Comparison of ENCODE assay signal across 11 mouse cellular contexts in genomic region chr13:12283826-12284225, GRCm38 (mm10). TPM values are rescaled to one million over a fixed set of nuclear protein-coding genes. Genes with fewer than 3 reads are reported as not detected.
DNase-seq lines count a peak whose midpoint lies in the region; ATAC-seq and TF ChIP-seq lines count a peak whose summit lies in the region.
"Had no signal": no experiment of that assay in that cellular context is flagged by ENCODE, and none has a peak within 500 bp of the region (broad histone marks: within the 10 kb centered on the region; RNA-seq: fewer than 3 reads in every experiment).

No protein-coding gene starts in this region.

- H3K36me3 ChIP-seq in heart, postnatal 0 days (replicated peaks; ENCODE audit: control insufficient read depth, insufficient read depth, low read length), result peaks cover 78% of the 10 kb centered on the region
- no peaks in the 10 kb centered on the region for H3K36me3 ChIP-seq in liver, embryonic 12.5 days
- no peaks in the 10 kb centered on the region for H3K36me3 ChIP-seq in hindbrain, embryonic 13.5 days
- H3K36me3 ChIP-seq: hindbrain, embryonic 15.5 days had no signal

- no peak overlapping the region for H3K9ac ChIP-seq in heart, postnatal 0 days (replicated peaks; ENCODE audit: low read depth, low read length)
- H3K9ac ChIP-seq in liver, embryonic 12.5 days, result no peak overlapping the region
- no peak overlapping the region for H3K9ac ChIP-seq in hindbrain, embryonic 13.5 days
- H3K9ac ChIP-seq: hindbrain, embryonic 15.5 days had no signal

- peak overlapping the region; percentile 88 for H3K27ac ChIP-seq in gastrocnemius, adult 2 months
- peak overlapping the region; percentile 92 for H3K27ac ChIP-seq in heart, postnatal 0 days (ENCODE audit: low read depth)
- no peak overlapping the region for H3K27ac ChIP-seq in liver, embryonic 12.5 days
- H3K27ac ChIP-seq in hindbrain, embryonic 13.5 days, result no peak overlapping the region
- H3K27ac ChIP-seq: hindbrain, embryonic 15.5 days had no signal

- H3K4me1 ChIP-seq in heart, postnatal 0 days (ENCODE audit: control insufficient read depth, insufficient read depth), result peaks cover 3% of the 10 kb centered on the region; the same call in 1 of the 2 replicates
- no peaks in the 10 kb centered on the region for H3K4me1 ChIP-seq in liver, embryonic 12.5 days
- no peaks in the 10 kb centered on the region for H3K4me1 ChIP-seq in hindbrain, embryonic 13.5 days (replicated peaks)
- H3K4me1 ChIP-seq: hindbrain, embryonic 15.5 days had no signal

- no peaks in the 10 kb centered on the region for H3K9me3 ChIP-seq in heart, postnatal 0 days (replicated peaks; ENCODE audit: control insufficient read depth, low read length)
- H3K9me3 ChIP-seq in liver, embryonic 12.5 days (replicated peaks), result no peaks in the 10 kb centered on the region
- no peaks in the 10 kb centered on the region for H3K9me3 ChIP-seq in hindbrain, embryonic 13.5 days
- H3K9me3 ChIP-seq: hindbrain, embryonic 15.5 days had no signal

- peak; percentile 70 for DNase-seq in gastrocnemius, adult 2 months
- DNase-seq in gastrocnemius, postnatal 4 days (ENCODE audit: low spot score in 2 of 2), result no peak
- peak; percentile 6 for DNase-seq in Muller cell, postnatal 12 days (ENCODE audit: inconsistent ontology term)
- peak; percentile 72 for DNase-seq in gastrocnemius, postnatal 25 days
- peak; percentile 92 for DNase-seq in heart, postnatal 0 days (ENCODE audit: low spot score)
- DNase-seq: cerebellum, postnatal 25 days had no signal

- ATAC-seq in heart, postnatal 0 days (ENCODE audit: insufficient read depth, low read depth), result peak; percentile 92
- no peak for ATAC-seq in cerebellum, adult (ENCODE audit: insufficient number of reproducible peaks, low FRiP score, low TSS enrichment)
- no peak for ATAC-seq in liver, embryonic 12.5 days
- no peak for ATAC-seq in hindbrain, embryonic 13.5 days (ENCODE audit: low FRiP score)

- intact Hi-C loops in gastrocnemius, adult 2 months (cut with DNase I), result no loop called here

- H3K4me2 ChIP-seq in heart, postnatal 0 days (ENCODE audit: low read depth, low read length), result no peak overlapping the region
- no peak overlapping the region for H3K4me2 ChIP-seq in liver, embryonic 12.5 days
- no peak overlapping the region for H3K4me2 ChIP-seq in hindbrain, embryonic 13.5 days
- H3K4me2 ChIP-seq: hindbrain, embryonic 15.5 days had no signal

- H3K27me3 ChIP-seq in heart, postnatal 0 days (ENCODE audit: control insufficient read depth, insufficient read depth, low read length), result no peaks in the 10 kb centered on the region
- H3K27me3 ChIP-seq in liver, embryonic 12.5 days (replicated peaks), result no peaks in the 10 kb centered on the region
- no peaks in the 10 kb centered on the region for H3K27me3 ChIP-seq in hindbrain, embryonic 13.5 days
- H3K27me3 ChIP-seq: hindbrain, embryonic 15.5 days had no signal

- peak; percentile 47; the same call in 1 of the 2 replicates for TF ChIP-seq EP300 in heart, postnatal 0 days (IDR thresholded peaks at IDR 0.05; ENCODE audit: low read depth)

- no peak for TF ChIP-seq CTCF in gastrocnemius, adult 2 months (IDR thresholded peaks at IDR 0.05)
- no peak for TF ChIP-seq CTCF in heart, postnatal 0 days (IDR thresholded peaks at IDR 0.05; ENCODE audit: low read depth)

- H3K4me3 ChIP-seq in gastrocnemius, adult 2 months, result no peak overlapping the region
- H3K4me3 ChIP-seq in heart, postnatal 0 days (ENCODE audit: low read depth, low read length), result no peak overlapping the region
- H3K4me3 ChIP-seq in liver, embryonic 12.5 days, result no peak overlapping the region
- no peak overlapping the region for H3K4me3 ChIP-seq in hindbrain, embryonic 13.5 days
- H3K4me3 ChIP-seq: hindbrain, embryonic 15.5 days had no signal

- 32% methylated on average over 3 of the region's 3 CpGs for WGBS in heart, postnatal 0 days
- WGBS in liver, embryonic 12.5 days (ENCODE audit: insufficient replicate concordance), result 67% methylated on average over 3 of the region's 3 CpGs
- 89% methylated on average over 3 of the region's 3 CpGs for WGBS in hindbrain, embryonic 13.5 days

RNA-seq across cellular contexts. Expression of gene Mtr, which starts 25.9 kb away (rescaled TPM):
- 10 to 100 TPM; 15.6 to 18.0 TPM for total RNA-seq in gastrocnemius, adult 2 months (2021)
- total RNA-seq in gastrocnemius, postnatal 4 days (2021), result 10 to 100 TPM; 30.9 to 38.1 TPM
- total RNA-seq in gastrocnemius, postnatal 25 days (2021), result 10 to 100 TPM; 14.3 to 14.9 TPM
- 10.1 and 25.3 TPM in 2 replicates for total RNA-seq in heart, postnatal 0 days (2014; rRNA removed; ENCODE audit: low replicate concordance)
- polyA plus RNA-seq in heart, postnatal 0 days (2015; fragmentation: Nextera tagmentation; extraction: Ambion mirVana), result 9.1 and 9.8 TPM in 2 replicates
- 14.1 and 16.6 TPM in 2 replicates for polyA plus RNA-seq in liver, embryonic 12.5 days (2016; fragmentation: Nextera tagmentation; extraction: Ambion mirVana)
- 5.0 and 5.5 TPM in 2 replicates for polyA plus RNA-seq in hindbrain, embryonic 13.5 days (2015; fragmentation: Nextera tagmentation; extraction: Ambion mirVana)

RNA-seq across cellular contexts. Expression of gene Actn2, which starts 56.7 kb away (rescaled TPM):
- total RNA-seq in gastrocnemius, adult 2 months (2021), result 1,000 to 10,000 TPM in 1 of 2 experiments, 100 to 1,000 TPM in 1; 773 to 1,947 TPM
- total RNA-seq in gastrocnemius, postnatal 4 days (2021), result 1,000 to 10,000 TPM; 1,796 to 1,855 TPM
- total RNA-seq in gastrocnemius, postnatal 25 days (2021), result 1,000 to 10,000 TPM; 1,566 to 2,231 TPM
- total RNA-seq in heart, postnatal 0 days (2014; rRNA removed; ENCODE audit: low replicate concordance), result 1,276 and 1,578 TPM in 2 replicates
- polyA plus RNA-seq in heart, postnatal 0 days (2015; fragmentation: Nextera tagmentation; extraction: Ambion mirVana), result 2,012 and 2,143 TPM in 2 replicates
- 1.7 and 4.0 TPM in 2 replicates for polyA plus RNA-seq in liver, embryonic 12.5 days (2016; fragmentation: Nextera tagmentation; extraction: Ambion mirVana)
- polyA plus RNA-seq in hindbrain, embryonic 13.5 days (2015; fragmentation: Nextera tagmentation; extraction: Ambion mirVana), result 3.5 and 5.5 TPM in 2 replicates
- total RNA-seq: monocyte, adult 5-6 weeks had no signal

Comparison
In these comparisons a context has a peak if more than half of its experiments do, and no peak if none do; other contexts are left out.
1. DNase-seq: peak in gastrocnemius, adult 2 months (single experiment), Muller cell, postnatal 12 days (single experiment), gastrocnemius, postnatal 25 days (single experiment) and heart, postnatal 0 days (single experiment); none in gastrocnemius, postnatal 4 days (0 of 2).
2. H3K27ac ChIP-seq: peak in gastrocnemius, adult 2 months (single experiment) and heart, postnatal 0 days (single experiment); none in liver, embryonic 12.5 days (single experiment) and hindbrain, embryonic 13.5 days (single experiment).